Mouse (Mus musculus): ENCODE results near the gene Serhl.

GRCm38 (mm10) chr15:83114106-83114505, 24.8 kb downstream of the Serhl start:
- TF ChIP-seq POLR2A (IDR thresholded peaks at IDR 0.05; ENCODE audit: borderline replicate concordance, control insufficient read depth, low read depth, low read length) (no peak), CTCF (IDR thresholded peaks at IDR 0.05; ENCODE audit: control insufficient read depth, insufficient read depth, low read length) (no peak)

Measured in bone marrow, adult 2 months (tissue).